Mouse (Mus musculus): ENCODE measurements around the gene Gna12.

Gene Gna12

DNA sequence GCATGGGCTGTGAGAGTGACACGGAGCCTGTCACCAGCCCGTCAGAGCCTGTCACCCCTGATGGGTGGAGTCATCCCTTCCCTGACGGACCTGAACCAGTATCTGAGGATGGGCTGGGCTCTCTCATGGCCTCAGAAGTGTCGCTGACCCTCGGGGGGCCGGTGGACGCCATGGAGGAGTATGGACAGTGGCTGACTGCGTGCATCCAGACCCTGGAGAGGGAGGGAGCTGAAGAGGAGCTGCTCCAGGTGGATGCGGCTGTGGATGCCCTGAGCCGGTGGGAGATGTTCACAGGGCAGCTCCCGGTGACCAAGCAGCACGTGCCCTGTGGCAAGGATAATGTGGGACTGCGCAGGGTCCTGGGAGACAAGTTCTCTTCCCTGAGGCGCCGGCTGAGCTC is 78.2 kb downstream of the Gna12 start:
- DNase-seq (ENCODE audit: low spot score) = no peak

DNA sequence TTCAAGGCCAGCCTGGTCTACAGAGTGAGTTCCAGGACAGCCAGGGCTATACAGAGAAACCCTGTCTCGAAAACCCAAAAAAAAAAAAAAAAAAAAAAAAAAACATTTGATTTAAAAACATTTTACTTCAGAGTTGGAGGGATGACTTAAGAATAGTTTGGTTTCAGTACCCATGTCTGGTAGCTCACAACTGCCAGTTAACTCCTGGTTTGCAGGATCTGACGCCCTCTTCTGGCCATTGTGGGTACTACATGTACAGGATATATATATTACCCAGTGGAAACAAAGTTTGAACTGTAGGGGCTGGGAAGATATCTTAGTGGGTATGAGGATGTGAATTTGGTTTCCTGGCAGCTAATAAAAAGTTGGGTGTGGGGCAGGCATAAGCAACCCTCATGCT is 79.3 kb downstream of the Gna12 start:
- no peak for DNase-seq (ENCODE audit: low spot score)

DNA sequence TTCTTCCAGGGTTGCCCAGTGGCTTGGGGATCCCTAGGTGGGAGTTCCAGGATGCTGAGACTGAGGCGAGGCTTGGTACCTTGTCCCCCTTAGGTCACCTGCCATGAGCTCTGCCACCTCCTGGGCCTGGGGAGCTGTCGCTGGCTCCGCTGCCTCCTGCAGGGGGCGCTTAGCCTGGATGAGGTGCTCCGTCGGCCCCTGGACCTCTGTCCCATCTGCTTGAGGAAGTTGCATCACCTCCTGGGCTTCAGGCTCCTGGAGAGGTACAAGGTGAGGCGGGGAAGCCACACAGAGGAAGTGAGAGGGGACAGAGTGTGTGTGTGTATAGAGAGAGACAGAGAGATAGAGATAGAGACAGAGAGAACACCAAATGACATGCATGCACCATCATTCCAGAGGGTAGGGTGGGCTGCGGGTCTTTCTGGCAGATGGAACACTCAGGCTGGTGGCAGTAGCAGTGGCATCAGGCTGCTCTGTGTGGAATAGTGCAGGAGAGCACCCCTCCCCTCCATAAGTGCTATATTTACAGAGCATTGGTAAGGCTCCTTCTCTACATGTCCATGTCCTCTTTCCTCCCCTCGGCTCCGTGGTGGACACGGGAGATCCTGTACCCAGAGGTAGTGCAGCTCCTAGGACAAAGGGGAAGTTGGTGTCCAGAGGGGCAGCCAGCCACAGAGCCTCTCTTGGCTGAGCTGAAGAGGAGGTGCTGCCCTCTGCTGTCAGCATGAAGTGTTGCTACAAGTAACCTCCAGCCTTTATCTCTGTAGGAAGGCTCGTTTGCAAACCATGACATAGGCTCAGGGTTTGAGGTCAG is 81.0 kb downstream of the Gna12 start:
- peak; percentile 85 for DNase-seq (ENCODE audit: low spot score)

DNA sequence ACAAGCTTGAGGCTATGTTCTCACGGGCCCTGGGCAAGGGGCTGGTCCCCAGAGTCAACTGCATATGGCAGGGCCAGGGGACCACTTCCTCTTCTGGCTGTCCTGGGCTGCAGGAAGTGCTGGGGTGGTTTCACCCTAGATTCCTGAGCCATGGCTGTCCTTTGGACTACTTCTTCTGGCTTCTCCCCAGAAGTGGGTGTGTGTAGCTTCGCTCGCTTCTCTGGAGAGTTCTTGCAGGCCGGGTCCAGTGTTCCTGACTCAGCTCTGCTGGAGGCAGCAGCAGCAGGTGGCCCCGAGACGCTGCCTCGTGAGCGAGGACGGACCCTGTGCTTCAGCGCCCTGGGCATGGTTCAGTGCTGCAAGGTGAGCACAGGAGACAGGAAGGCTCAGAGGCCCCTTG is 81.8 kb downstream of the Gna12 start:
- peak; percentile 28 for DNase-seq (ENCODE audit: low spot score)

- no peak for DNase-seq (ENCODE audit: low spot score)
Observed at GRCm38 (mm10) chr5:140743706-140744131, 86.5 kb downstream of the Gna12 start.

GRCm38 (mm10) chr5:140741877-140742276 is 88.4 kb downstream of the Gna12 start:
- peak; percentile 18 for DNase-seq (ENCODE audit: low spot score)

- DNase-seq (ENCODE audit: low spot score) = no peak
Observed at GRCm38 (mm10) chr5:140741040-140741439, 89.2 kb downstream of the Gna12 start.

DNA sequence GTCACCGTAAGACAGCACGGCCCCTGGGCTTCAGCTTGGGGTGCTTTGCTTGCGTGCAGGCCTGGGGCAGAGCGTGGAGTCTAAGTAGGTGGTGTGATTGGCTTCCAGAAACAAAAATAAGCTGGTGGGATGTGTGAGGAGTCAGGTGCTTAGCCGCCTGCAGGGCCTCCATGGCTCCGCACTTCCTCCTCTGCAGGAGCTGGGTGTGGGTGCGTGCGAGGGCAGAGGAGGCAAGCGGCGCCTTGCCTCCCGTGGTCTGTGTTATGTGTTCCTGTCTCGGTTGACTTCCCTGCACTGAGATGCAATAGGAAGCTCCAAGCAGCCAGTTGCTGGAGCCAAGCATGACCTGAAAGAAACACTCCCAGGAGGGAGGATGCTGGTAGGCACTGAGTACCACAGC is 90.4 kb downstream of the Gna12 start:
- DNase-seq (ENCODE audit: low spot score) = peak; percentile 28

DNA sequence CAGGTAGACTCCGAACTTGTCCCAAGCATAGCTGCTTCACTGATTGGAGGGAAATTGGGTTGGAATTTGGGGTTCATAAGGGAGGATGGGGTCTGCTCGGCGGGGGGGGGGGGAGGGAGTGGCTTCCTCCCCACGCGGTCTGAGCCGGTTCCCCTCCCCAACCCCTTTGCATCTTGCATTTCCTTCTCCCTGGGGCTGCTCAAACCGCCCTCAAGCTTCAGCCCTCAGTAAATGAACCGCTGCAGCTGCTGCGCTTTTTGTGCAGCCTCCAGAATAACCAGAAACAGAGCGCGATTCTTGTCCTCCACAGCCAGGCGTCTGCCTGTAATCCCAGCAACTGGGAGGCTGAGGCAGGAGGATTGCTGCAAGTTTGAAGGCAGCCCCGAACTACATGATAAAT is 94.1 kb downstream of the Gna12 start:
- DNase-seq (ENCODE audit: low spot score) = no peak

DNA sequence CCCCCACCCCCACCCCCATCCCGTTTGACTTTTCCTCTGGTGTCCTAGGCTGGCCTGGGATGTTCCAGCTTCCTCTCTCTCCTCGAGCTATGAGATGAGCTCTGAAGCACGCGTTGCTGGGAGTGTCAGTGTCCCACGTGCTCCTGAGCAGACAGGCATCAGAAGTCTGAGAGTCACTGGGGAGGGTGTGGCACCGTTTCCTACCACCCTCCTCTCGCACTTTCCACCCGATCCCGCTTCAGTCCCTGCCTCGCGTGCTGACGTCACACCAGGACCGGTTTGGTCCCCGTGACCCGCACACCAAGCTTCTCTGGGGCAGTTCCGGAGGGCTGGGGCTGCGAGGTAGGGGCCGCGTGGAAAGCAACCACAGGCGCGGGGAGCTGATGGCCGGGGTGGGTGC is 94.9 kb downstream of the Gna12 start:
- peak; percentile 70 for DNase-seq (ENCODE audit: low spot score)

DNA sequence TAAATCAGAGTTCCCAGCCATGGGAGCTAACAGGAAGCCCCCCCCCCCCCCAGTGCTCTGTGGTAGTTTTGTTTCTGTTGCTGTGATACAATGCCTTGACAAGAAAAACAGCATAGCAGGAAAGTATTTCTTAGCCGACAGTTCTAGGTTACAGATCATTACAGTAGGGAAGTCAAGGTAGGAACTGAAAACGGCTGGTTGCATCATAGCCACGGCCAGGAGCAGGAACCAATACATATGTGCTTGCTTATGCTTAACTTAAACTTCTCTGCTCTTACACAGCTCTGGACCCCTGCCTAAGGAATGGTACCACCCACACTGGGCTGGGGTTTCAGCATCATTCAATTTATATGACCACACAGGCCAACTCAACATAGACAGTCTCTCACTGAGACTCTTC is 96.9 kb downstream of the Gna12 start:
- peak; percentile 24 for DNase-seq (ENCODE audit: low spot score)

GRCm38 (mm10) chr5:140732195-140732594 is 98.0 kb downstream of the Gna12 start:
- DNase-seq (ENCODE audit: low spot score) = no peak

DNA sequence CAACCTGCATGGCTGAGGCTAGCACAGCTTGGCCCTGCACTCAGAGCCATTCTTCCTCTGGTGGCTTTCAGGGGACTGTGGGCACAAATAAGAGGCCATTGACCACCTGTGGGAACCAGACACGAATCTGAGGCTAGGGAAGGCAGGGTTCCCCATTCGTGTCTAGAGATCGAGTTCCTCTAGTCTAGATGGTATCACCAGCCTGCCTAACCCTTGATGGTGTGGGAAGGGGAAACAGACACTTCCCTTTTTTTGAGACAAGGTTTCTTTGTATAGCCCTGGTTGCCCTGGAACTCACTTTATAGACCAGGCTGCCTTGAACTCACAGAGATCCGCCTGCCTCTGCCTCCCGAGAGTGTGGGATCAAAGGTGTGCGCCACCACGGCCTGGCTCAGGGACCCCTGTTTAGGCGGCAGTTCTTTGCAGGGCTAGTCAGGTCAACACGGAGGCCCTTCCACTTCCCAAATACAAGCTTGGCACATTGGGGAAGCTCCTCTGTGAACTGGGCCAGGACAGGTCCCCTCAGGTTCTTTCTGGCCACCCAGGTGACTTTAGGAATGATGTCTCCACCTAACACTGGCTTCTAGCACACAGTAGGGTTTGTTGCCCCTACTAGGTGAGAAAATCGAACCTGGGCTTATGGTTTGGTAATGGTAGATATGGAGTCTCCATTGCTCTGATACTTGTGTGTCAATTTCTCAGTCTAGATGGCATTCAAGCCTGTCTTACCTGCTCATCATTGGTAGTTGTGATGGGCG is 99.0 kb downstream of the Gna12 start:
- DNase-seq (ENCODE audit: low spot score) = peak; percentile 29

- DNase-seq (ENCODE audit: low spot score) = no peak
Observed at GRCm38 (mm10) chr5:140726946-140727740, 103.1 kb downstream of the Gna12 start.

DNA sequence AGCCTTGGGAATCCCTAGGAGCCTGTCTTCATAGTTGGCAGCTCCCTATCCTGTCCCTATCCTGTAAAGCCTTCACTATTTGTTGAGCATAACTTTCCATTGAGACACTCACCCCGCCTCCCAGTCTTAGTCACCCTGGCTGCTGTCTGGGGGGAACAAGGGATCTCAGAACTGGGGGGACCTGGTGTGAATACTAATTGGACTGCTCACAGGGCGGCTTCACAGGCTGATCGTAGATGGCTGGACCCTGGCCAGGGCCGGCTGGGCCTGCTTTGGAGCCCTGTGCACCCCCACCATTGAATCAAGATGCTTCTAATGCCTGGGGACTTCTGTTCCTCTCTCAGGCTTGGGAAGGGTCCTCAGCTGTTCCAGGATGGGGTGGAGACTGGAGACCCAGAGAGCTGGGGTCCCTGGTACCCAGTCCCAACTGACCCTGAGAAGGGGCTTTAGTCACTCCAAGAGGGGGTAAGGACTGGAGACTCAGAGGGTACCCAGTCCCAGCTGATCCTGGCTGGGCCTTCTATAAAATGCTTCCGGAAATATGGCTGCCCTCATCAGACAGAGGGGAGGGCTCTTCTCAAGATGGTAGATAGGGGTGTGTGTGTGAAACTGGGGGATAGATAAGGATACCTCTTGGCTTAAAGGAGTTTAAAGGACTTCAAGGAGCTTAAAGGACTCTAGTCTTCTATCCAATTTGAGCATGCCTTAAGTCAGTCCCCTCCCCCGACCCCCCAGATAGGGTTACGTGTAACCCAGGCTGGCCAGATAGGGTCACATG is 104.0 kb downstream of the Gna12 start:
- DNase-seq (ENCODE audit: low spot score) = no peak

DNA sequence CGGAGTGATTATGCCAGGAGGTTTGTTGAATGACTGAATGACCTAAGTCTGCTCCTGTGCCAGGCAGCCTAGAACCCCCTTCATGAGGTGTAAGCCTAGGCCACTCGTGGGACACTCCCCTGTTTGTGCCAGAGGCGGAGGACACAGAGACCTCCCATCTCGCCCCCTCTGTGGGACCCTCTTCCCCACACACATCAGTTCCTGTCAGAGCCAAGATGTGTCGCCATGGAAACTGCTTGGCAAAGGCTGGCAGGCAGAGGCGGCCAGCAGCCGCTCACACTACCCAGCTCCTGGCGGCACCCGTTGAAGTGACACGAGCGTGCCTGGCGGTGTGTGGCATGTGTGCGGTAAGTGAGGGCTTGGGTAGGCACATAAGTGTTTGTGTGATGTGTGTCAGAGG is 106.4 kb downstream of the Gna12 start, which contains the start of gene Amz1:
Gene Amz1 (plus strand): TSS at position 306 of the 400 bp plus-strand sequence.
- DNase-seq (ENCODE audit: low spot score) = no peak

- no peak for DNase-seq (ENCODE audit: low spot score)
Observed at GRCm38 (mm10) chr5:140722121-140722520, 108.1 kb downstream of the Gna12 start.

DNA sequence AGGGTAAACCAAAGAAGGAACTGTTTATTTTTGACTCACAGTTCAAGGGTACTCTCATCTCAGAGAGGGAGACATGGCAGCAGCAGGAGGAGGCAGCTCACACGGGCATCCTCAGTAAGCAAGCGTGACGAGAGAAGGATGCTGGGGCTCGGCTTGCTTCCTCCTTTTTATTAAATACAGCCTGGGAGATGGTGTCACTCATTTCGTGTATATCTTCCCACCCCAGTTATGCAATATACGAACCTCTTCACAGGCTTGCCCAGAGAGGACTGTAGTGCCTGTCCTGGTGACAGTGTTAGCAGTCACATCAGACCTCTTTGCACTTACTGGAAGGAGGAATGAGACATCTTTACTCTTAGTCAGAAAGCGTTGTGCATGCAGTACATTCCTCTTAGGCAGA is 109.5 kb downstream of the Gna12 start:
- DNase-seq (ENCODE audit: low spot score) = no peak

DNA sequence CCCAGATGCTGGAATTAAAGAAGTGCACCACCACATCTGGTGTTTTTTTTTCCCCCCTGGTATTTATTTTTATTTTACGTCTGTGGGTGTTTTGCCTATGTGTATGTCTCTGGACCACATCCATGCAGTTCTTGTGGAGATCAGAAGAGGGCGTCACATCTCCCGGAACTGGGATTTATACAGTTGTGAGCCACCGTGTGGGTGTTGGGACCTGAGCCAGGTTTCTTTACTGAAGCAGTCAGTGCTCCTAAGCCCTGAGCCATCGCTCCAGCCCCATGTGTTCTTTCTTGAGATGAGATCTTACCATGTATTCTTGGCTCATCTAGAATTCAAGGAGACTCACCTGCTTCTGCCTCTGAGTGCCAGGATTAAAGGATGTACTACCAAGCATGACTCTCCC is 119.2 kb downstream of the Gna12 start:
- no peak for DNase-seq (ENCODE audit: low spot score)

GRCm38 (mm10) chr5:140710315-140710714 is 119.9 kb downstream of the Gna12 start:
- DNase-seq (ENCODE audit: low spot score) = no peak

Measured in lung, postnatal 25 days (tissue).